Mouse (Mus musculus) embryonic fibroblast, embryonic 13.5 days (primary cell): ENCODE data around the gene Gatm. TPM values are rescaled to one million over a fixed set of nuclear protein-coding genes. Genes with fewer than 3 reads are reported as not detected.

ENCODE experiments used
- H3K27ac ChIP-seq: 2 replicates; pipeline ENCODE4 v1.5.1; 2012; ENCODE audit warnings: low read length, control low read depth, inconsistent platforms; ENCODE audit not compliant: insufficient read depth
- H3K4me1 ChIP-seq: 2 replicates; pipeline ENCODE4 v1.6.1; 2011; ENCODE audit warnings: low read length; ENCODE audit not compliant: control insufficient read depth, insufficient read depth
- H3K4me3 ChIP-seq: 2 replicates; pipeline ENCODE4 v1.5.1; 2011; ENCODE audit warnings: mild to moderate bottlenecking, control low read depth, low read length; ENCODE audit not compliant: insufficient read depth
- CTCF ChIP-seq: IDR thresholded peaks from 2 replicates; pipeline ENCODE4 v1.5.1; 2011; ENCODE audit warnings: mild to moderate bottlenecking, control low read depth, low read length, moderate library complexity, borderline replicate concordance; ENCODE audit not compliant: insufficient read depth
- POLR2A ChIP-seq: IDR thresholded peaks from 2 replicates; pipeline ENCODE4 v1.6.1; 2011; ENCODE audit warnings: low read depth, mild to moderate bottlenecking, control low read depth, low read length, moderate library complexity
- polyA plus RNA-seq: library from polyadenylated mRNA; stranded (reverse); fragments of >200 nt; gene quantifications from 2 replicates; pipeline ENCODE4 v1.2.4, GENCODE M21; 2011; ENCODE audit warnings: low read depth; ENCODE audit not compliant: missing spikeins, insufficient read length

The Gatm gene
- polyA plus RNA-seq, 1 experiment = 3.0 TPM

GRCm38 (mm10) chr2:122562251-122562650, 48.9 kb downstream of the Gatm start:
- no peak for TF ChIP-seq CTCF
- no peak for TF ChIP-seq POLR2A
- Histone ChIP-seq H3K4me1 (no peaks in the 10 kb centered on the region), H3K27ac (no peak overlapping the region)

GRCm38 (mm10) chr2:122561221-122561620, 49.9 kb downstream of the Gatm start:
- H3K4me3 ChIP-seq = no peak overlapping the region
- H3K27ac ChIP-seq = no peak overlapping the region
- no peaks in the 10 kb centered on the region for H3K4me1 ChIP-seq
- TF ChIP-seq CTCF (no peak), POLR2A (no peak)

More at GRCm38 (mm10) chr2:122562251-122562650, 48.9 kb downstream of the Gatm start:
- no peak overlapping the region for H3K4me3 ChIP-seq

GRCm38 (mm10) chr2:122558317-122558716, 52.8 kb downstream of the Gatm start:
- Histone ChIP-seq H3K4me1 (no peaks in the 10 kb centered on the region), H3K4me3 (no peak overlapping the region), H3K27ac (no peak overlapping the region)
- TF ChIP-seq CTCF (peak; percentile 56; the same call in 1 of the 2 replicates), POLR2A (no peak)

Other genes starting within 250 kb of the Gatm start
- 10.6 and 12.3 TPM in 2 replicates for gene Shf, start 242.1 kb downstream of the Gatm start, polyA plus RNA-seq
- not detected in 2 replicates for gene Slc28a2, start 184.8 kb downstream of the Gatm start, polyA plus RNA-seq
- gene Gm14085, start 126.4 kb downstream of the Gatm start, polyA plus RNA-seq = not detected in 2 replicates
- gene AA467197, start 25.7 kb upstream of the Gatm start, polyA plus RNA-seq = 0.85 and 1.0 TPM in 2 replicates
- gene Slc30a4, start 91.4 kb upstream of the Gatm start, polyA plus RNA-seq = 42.6 and 44.5 TPM in 2 replicates
- 36.4 and 36.5 TPM in 2 replicates for gene Bloc1s6, start 127.2 kb upstream of the Gatm start, polyA plus RNA-seq
- 16.2 and 22.2 TPM in 2 replicates for gene Sqor, start 153.9 kb upstream of the Gatm start, polyA plus RNA-seq